13 mouse cellular contexts compared by ENCODE assay signal in genomic region chr6:72241133-72241842, GRCm38 (mm10). TPM values are rescaled to one million over a fixed set of nuclear protein-coding genes. Genes with fewer than 3 reads are reported as not detected.
DNase-seq lines count a peak whose midpoint lies in the region; ATAC-seq and TF ChIP-seq lines count a peak whose summit lies in the region.
"Had no signal": no experiment of that assay in that cellular context is flagged by ENCODE, and none has a peak within 500 bp of the region (broad histone marks: within the 10 kb centered on the region; RNA-seq: fewer than 3 reads in every experiment).

No protein-coding gene starts in this region.

- peaks cover 72% of the 10 kb centered on the region for H3K27me3 ChIP-seq in midbrain, embryonic 10.5 days (ENCODE audit: low read depth, poor library complexity, severe bottlenecking)
- H3K27me3 ChIP-seq in midbrain, embryonic 14.5 days (ENCODE audit: control insufficient read depth, insufficient read depth, low read length) = peaks cover 26% of the 10 kb centered on the region
- H3K27me3 ChIP-seq in heart, adult 2 months (ENCODE audit: control insufficient read depth, insufficient read depth, low read length) = no peaks in the 10 kb centered on the region
- H3K27me3 ChIP-seq in neural tube, embryonic 15.5 days (replicated peaks) = peaks cover 40% of the 10 kb centered on the region

- no peak for TF ChIP-seq POLR2A in heart, adult 2 months (IDR thresholded peaks at IDR 0.05; ENCODE audit: insufficient read depth, low read depth, low read length)

- H3K36me3 ChIP-seq in midbrain, embryonic 10.5 days = no peaks in the 10 kb centered on the region
- no peaks in the 10 kb centered on the region for H3K36me3 ChIP-seq in midbrain, embryonic 14.5 days (ENCODE audit: control insufficient read depth, insufficient read depth, low read length)
- no peaks in the 10 kb centered on the region for H3K36me3 ChIP-seq in heart, adult 2 months (ENCODE audit: control insufficient read depth, insufficient read depth, low read length)
- no peaks in the 10 kb centered on the region for H3K36me3 ChIP-seq in neural tube, embryonic 15.5 days
- H3K36me3 ChIP-seq: G1E had no signal

- H3K9me3 ChIP-seq in midbrain, embryonic 10.5 days (replicated peaks) = no peaks in the 10 kb centered on the region
- no peaks in the 10 kb centered on the region for H3K9me3 ChIP-seq in midbrain, embryonic 14.5 days (ENCODE audit: control insufficient read depth, low read length)
- no peaks in the 10 kb centered on the region for H3K9me3 ChIP-seq in neural tube, embryonic 15.5 days (replicated peaks)
- H3K9me3 ChIP-seq: G1E had no signal

- DNase-seq in midbrain, embryonic 10.5 days (ENCODE audit: low spot score) = no peak
- no peak for DNase-seq in midbrain, embryonic 14.5 days
- DNase-seq in heart, adult 2 months = peak in 1 of 2 experiments; percentile 68
- peak; percentile 57 to 62 for DNase-seq in heart, postnatal 14 days
- DNase-seq: adrenal gland, adult 8-10 months; cerebellum, postnatal 10 days; layer of hippocampus, postnatal 36 days; lung, postnatal 4 days; spleen, adult 18-20 months had no signal

- no peak for ATAC-seq in midbrain, embryonic 14.5 days (ENCODE audit: low FRiP score, low TSS enrichment)
- ATAC-seq in megakaryocyte progenitor cell, adult 5-6 weeks (replicated peaks; ENCODE audit: poor library complexity) = peak; percentile 43
- no peak for ATAC-seq in erythroblast, adult 5-6 weeks (replicated peaks; ENCODE audit: low FRiP score, poor library complexity, severe bottlenecking)
- no peak for ATAC-seq in neural tube, embryonic 15.5 days (ENCODE audit: low FRiP score)

- peaks cover 43% of the 10 kb centered on the region for H3K4me1 ChIP-seq in midbrain, embryonic 10.5 days
- no peaks in the 10 kb centered on the region for H3K4me1 ChIP-seq in midbrain, embryonic 14.5 days (ENCODE audit: control insufficient read depth, insufficient read depth, low read length)
- H3K4me1 ChIP-seq in heart, adult 2 months (ENCODE audit: control insufficient read depth, insufficient read depth, low read length) = peaks cover 21% of the 10 kb centered on the region
- H3K4me1 ChIP-seq in neural tube, embryonic 15.5 days = peaks cover 35% of the 10 kb centered on the region

- H3K4me3 ChIP-seq in midbrain, embryonic 10.5 days = no peak overlapping the region
- H3K4me3 ChIP-seq in midbrain, embryonic 14.5 days (replicated peaks; ENCODE audit: low read depth, low read length) = no peak overlapping the region
- H3K4me3 ChIP-seq in heart, adult 2 months = no peak overlapping the region
- H3K4me3 ChIP-seq in neural tube, embryonic 15.5 days (replicated peaks) = no peak overlapping the region

- TF ChIP-seq CTCF in heart, adult 2 months (IDR thresholded peaks at IDR 0.05) = peak; percentile 34

- 26% methylated on average over 8 of the region's 8 CpGs for WGBS in midbrain, embryonic 10.5 days
- 35% methylated on average over 8 of the region's 8 CpGs for WGBS in midbrain, embryonic 14.5 days
- 41% methylated on average over 8 of the region's 8 CpGs for WGBS in heart, adult 2 months
- WGBS in neural tube, embryonic 15.5 days = 31% methylated on average over 8 of the region's 8 CpGs

- H3K79me2 ChIP-seq in heart, adult 2 months (replicated peaks; ENCODE audit: control insufficient read depth, insufficient read depth, low read length) = no peaks in the 10 kb centered on the region

- intact Hi-C loops in heart, adult 2 months (cut with DNase I) = no loop called here
- intact Hi-C loops in heart, postnatal 14 days (cut with DNase I) = no loop called here

- H3K27ac ChIP-seq in midbrain, embryonic 10.5 days (replicated peaks) = 0 out of 2 replicates have a peak overlapping the region, but pooled peaks have one; percentile 5
- H3K27ac ChIP-seq in midbrain, embryonic 14.5 days (replicated peaks; ENCODE audit: low read depth, low read length) = no peak overlapping the region
- H3K27ac ChIP-seq in heart, adult 2 months = peak overlapping the region; percentile 17; the same call in 1 of the 2 replicates
- no peak overlapping the region for H3K27ac ChIP-seq in neural tube, embryonic 15.5 days (replicated peaks)

- no peak overlapping the region for H3K9ac ChIP-seq in midbrain, embryonic 14.5 days (replicated peaks; ENCODE audit: low read length)
- H3K9ac ChIP-seq in heart, adult 2 months (ENCODE audit: low read depth, low read length) = no peak overlapping the region
- no peak overlapping the region for H3K9ac ChIP-seq in neural tube, embryonic 15.5 days (replicated peaks)

- no peak overlapping the region for H3K4me2 ChIP-seq in midbrain, embryonic 14.5 days (ENCODE audit: low read length)
- no peak overlapping the region for H3K4me2 ChIP-seq in neural tube, embryonic 15.5 days

- no peak for TF ChIP-seq EP300 in heart, adult 2 months (IDR thresholded peaks at IDR 0.05; ENCODE audit: insufficient read depth, low read depth, low read length)

RNA-seq across cellular contexts. Expression of gene Atoh8, which starts 5.9 kb away (rescaled TPM):
- 9.2 and 11.2 TPM in 2 replicates for polyA plus RNA-seq in midbrain, embryonic 10.5 days (2016; fragmentation: Nextera tagmentation; extraction: Ambion mirVana)
- polyA plus RNA-seq in midbrain, embryonic 14.5 days (2014; fragmentation: Nextera tagmentation; extraction: Ambion mirVana) = 1.8 and 2.4 TPM in 2 replicates
- total RNA-seq in heart, adult 2 months (2021) = 10 to 100 TPM; 11.0 to 13.5 TPM
- polyA plus RNA-seq in heart, adult 2 months (2012; rRNA removed) = 9.3 and 12.7 TPM in 2 replicates
- total RNA-seq in heart, postnatal 14 days (2021) = 10 to 100 TPM; 10.1 to 11.3 TPM
- total RNA-seq in megakaryocyte progenitor cell, adult 5-6 weeks (2015) = not detected in 2 replicates
- total RNA-seq in megakaryocyte progenitor cell, adult 5-6 weeks (2017) = not detected in 2 replicates
- total RNA-seq in erythroblast, adult 5-6 weeks (2015; ENCODE audit: low replicate concordance) = not detected in 2 replicates
- not detected in 2 replicates for total RNA-seq in erythroblast, adult 5-6 weeks (2017; ENCODE audit: low replicate concordance)
- 3.1 and 5.1 TPM in 2 replicates for polyA plus RNA-seq in neural tube, embryonic 15.5 days (2015; fragmentation: Nextera tagmentation; extraction: Ambion mirVana)
- total RNA-seq: G1E had no signal

Comparison
In these comparisons a context has a peak if more than half of its experiments do, and no peak if none do; other contexts are left out.
1. H3K27ac ChIP-seq: peak in midbrain, embryonic 10.5 days (single experiment) and heart, adult 2 months (single experiment); none in midbrain, embryonic 14.5 days (single experiment) and neural tube, embryonic 15.5 days (single experiment).
2. DNase-seq: peak in heart, postnatal 14 days (2 of 2); none in midbrain, embryonic 10.5 days (single experiment) and midbrain, embryonic 14.5 days (single experiment).
3. RNA of gene Atoh8, which starts 5.9 kb away (total RNA-seq): 11.0 to 13.5 TPM in heart, adult 2 months and 10.1 to 11.3 TPM in heart, postnatal 14 days; not detected in megakaryocyte progenitor cell, adult 5-6 weeks and not detected in erythroblast, adult 5-6 weeks; every median in the first group is over 4 times any median in the second.